Mouse (Mus musculus): ENCODE measurements at regions not wholly inside any gene's neighbourhood (a gene's known extent, or its start where the extent isn't known, plus 50 kb on each side); places are given as distances from the start of the nearest gene placed in this dataset.

DNA sequence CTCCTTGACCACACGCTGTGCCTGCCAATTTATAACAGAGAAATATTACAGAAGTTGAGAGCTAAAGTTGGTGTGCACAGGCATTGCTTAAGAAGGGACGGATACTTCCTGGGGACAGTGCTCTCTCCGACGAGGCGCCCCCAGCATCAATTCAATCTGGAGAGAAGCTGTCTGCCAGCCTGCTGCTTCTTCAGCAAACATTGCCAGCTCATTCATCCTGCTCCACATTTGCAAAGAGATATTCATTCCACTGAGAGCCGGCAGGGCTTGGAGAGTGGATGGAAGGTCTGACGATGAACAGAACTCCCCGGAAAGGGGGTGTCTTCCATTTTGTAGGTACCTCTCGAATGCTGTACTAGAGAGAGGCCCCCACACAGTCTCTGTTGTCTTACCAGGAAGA lies 70.0 kb upstream of the Igfbp7 start:
- no peak overlapping the region for H3K4me2 ChIP-seq (replicated peaks)
- H3K27ac ChIP-seq (replicated peaks) = no peak overlapping the region
- H3K9ac ChIP-seq = no peak overlapping the region
- no peaks in the 10 kb centered on the region for H3K27me3 ChIP-seq
- H3K36me3 ChIP-seq = no peaks in the 10 kb centered on the region
- 74% methylated on average over 9 of the region's 9 CpGs for WGBS
- no peaks in the 10 kb centered on the region for H3K9me3 ChIP-seq (replicated peaks)
- H3K4me3 ChIP-seq (replicated peaks) = no peak overlapping the region
- no peaks in the 10 kb centered on the region for H3K4me1 ChIP-seq
- ATAC-seq (ENCODE audit: insufficient number of reproducible peaks, low FRiP score, low TSS enrichment, low read depth) = no peak

- H3K9me3 ChIP-seq (replicated peaks) = no peaks in the 10 kb centered on the region
- no peak overlapping the region for H3K27ac ChIP-seq (replicated peaks)
- no peaks in the 10 kb centered on the region for H3K36me3 ChIP-seq
- no peak overlapping the region for H3K9ac ChIP-seq
- no peaks in the 10 kb centered on the region for H3K4me1 ChIP-seq
- ATAC-seq (ENCODE audit: insufficient number of reproducible peaks, low FRiP score, low TSS enrichment, low read depth) = no peak
- WGBS = 74% methylated on average over 8 of the region's 8 CpGs
- H3K4me2 ChIP-seq (replicated peaks) = no peak overlapping the region
- no peaks in the 10 kb centered on the region for H3K27me3 ChIP-seq
- H3K4me3 ChIP-seq (replicated peaks) = no peak overlapping the region
These were observed 66.2 kb upstream of the Igfbp7 start for GRCm38 (mm10) chr5:77473896-77474486.

DNA sequence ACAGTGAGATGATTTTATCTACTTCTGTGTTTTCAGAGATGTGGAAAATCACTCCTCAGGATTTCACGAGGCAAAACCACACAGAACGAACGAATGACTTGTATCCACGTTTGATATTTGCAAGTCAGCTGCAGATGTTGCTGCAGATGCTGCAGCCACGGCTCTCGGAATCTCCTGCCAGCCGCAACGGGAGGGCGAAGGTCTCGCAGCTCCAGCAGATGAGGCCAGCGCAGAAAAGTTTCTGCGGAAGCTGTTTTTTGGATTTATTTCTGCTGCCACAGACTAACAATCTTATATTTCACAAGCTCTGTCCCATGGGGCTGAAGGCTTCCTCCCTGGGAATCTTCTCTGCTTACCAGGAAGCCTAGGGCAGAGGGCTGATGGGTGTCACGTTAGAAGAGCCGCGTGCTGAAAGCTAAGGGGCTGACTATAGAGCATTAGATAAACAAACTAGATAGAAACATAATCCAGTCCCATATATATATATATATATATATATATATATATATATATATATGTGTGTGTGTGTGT lies 61.5 kb upstream of the Igfbp7 start:
- no peaks in the 10 kb centered on the region for H3K36me3 ChIP-seq
- H3K4me2 ChIP-seq (replicated peaks) = no peak overlapping the region
- 58% methylated on average over 15 of the region's 15 CpGs for WGBS
- H3K4me3 ChIP-seq (replicated peaks) = no peak overlapping the region
- no peak overlapping the region for H3K27ac ChIP-seq (replicated peaks)
- H3K9ac ChIP-seq = no peak overlapping the region
- H3K9me3 ChIP-seq (replicated peaks) = no peaks in the 10 kb centered on the region
- ATAC-seq (ENCODE audit: insufficient number of reproducible peaks, low FRiP score, low TSS enrichment, low read depth) = no peak
- H3K4me1 ChIP-seq = peaks cover 4% of the 10 kb centered on the region; the same call in 1 of the 2 replicates
- no peaks in the 10 kb centered on the region for H3K27me3 ChIP-seq

- Histone ChIP-seq H3K9ac (no peak overlapping the region), H3K27ac (replicated peaks) (no peak overlapping the region), H3K4me1 (peaks cover 4% of the 10 kb centered on the region; the same call in 1 of the 2 replicates), H3K36me3 (no peaks in the 10 kb centered on the region), H3K4me3 (replicated peaks) (no peak overlapping the region), H3K27me3 (no peaks in the 10 kb centered on the region), H3K4me2 (replicated peaks) (no peak overlapping the region), H3K9me3 (replicated peaks) (no peaks in the 10 kb centered on the region)
- 65% methylated on average over 15 of the region's 15 CpGs for WGBS
- ATAC-seq (ENCODE audit: insufficient number of reproducible peaks, low FRiP score, low TSS enrichment, low read depth) = no peak
These were observed 60.6 kb upstream of the Igfbp7 start for GRCm38 (mm10) chr5:77468467-77468866.

- Histone ChIP-seq H3K4me1 (peaks cover 4% of the 10 kb centered on the region; the same call in 1 of the 2 replicates), H3K9me3 (replicated peaks) (no peaks in the 10 kb centered on the region), H3K27me3 (no peaks in the 10 kb centered on the region), H3K9ac (no peak overlapping the region), H3K27ac (replicated peaks) (no peak overlapping the region), H3K4me3 (replicated peaks) (no peak overlapping the region), H3K36me3 (no peaks in the 10 kb centered on the region), H3K4me2 (replicated peaks) (peak overlapping the region; percentile 12; the same call in 1 of the 2 replicates)
- 32% methylated on average over 19 of the region's 19 CpGs for WGBS
- ATAC-seq (ENCODE audit: insufficient number of reproducible peaks, low FRiP score, low TSS enrichment, low read depth) = no peak
These were observed 57.2 kb upstream of the Igfbp7 start for GRCm38 (mm10) chr5:77464851-77465548.

DNA sequence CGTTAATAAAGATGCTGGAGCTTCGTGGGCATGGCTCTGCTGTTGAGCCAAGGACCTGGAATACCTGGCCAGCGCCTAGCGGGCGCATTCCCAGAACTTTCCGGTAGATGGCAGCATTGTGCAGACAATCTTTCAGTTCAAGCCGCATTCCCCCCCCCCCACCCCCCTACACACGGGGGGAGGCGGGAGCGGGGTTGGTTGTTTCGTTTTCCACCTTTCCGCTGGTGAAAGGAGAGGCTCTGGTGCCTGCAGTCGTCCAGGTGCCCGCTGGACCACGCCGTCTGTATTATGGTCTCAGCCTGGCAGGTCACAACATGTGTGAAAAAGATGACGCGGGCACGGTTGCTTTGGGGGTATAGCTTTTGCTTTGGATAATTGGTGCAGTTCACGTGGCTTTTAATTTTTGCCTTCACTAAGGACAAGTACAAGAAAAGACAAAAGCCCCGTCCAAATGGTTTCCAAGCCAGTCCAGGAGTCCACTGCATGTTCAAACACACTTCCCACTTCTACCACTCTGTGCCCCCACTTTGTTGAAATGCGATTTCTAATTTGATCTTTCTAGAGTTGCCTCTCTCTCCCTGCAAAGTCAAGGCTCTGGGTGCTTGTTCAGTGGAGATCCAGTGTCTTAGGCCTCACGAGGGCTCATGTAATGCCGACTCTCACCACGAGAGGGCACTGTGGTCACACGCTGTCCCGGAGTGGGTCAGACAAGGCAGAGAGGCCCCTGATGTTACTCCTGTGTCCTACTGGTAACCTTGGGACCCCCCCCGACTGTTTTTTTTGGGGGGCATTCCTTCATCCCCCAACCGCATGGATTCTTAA lies 52.3 kb upstream of the Igfbp7 start:
- Histone ChIP-seq H3K4me3 (replicated peaks) (peak overlapping the region; percentile 57), H3K27ac (replicated peaks) (peak overlapping the region; percentile 75)

More for the DNA sequence above, 52.3 kb upstream of the Igfbp7 start:
- Histone ChIP-seq H3K4me1 (peaks cover 4% of the 10 kb centered on the region; the same call in 1 of the 2 replicates), H3K9me3 (replicated peaks) (no peaks in the 10 kb centered on the region), H3K36me3 (no peaks in the 10 kb centered on the region), H3K9ac (peak overlapping the region; percentile 47), H3K27me3 (peaks cover 7% of the 10 kb centered on the region; the same call in 1 of the 2 replicates), H3K4me2 (replicated peaks) (peak overlapping the region; percentile 50)
- ATAC-seq (ENCODE audit: insufficient number of reproducible peaks, low FRiP score, low TSS enrichment, low read depth) = peak; percentile 87
- whole genome bisulfite sequencing = under 1% methylated on average over 29 of the region's 29 CpGs
